Comparison of ENCODE assay signal across 8 mouse cellular contexts in genomic region chr8:70701048-70701981, GRCm38 (mm10). TPM values are rescaled to one million over a fixed set of nuclear protein-coding genes. Genes with fewer than 3 reads are reported as not detected.
DNase-seq lines count a peak whose midpoint lies in the region; ATAC-seq and TF ChIP-seq lines count a peak whose summit lies in the region.

No protein-coding gene starts in this region.

- no peak for TF ChIP-seq CTCF in ES-Bruce4 (IDR thresholded peaks at IDR 0.05; ENCODE audit: low read depth, low read length)

- H3K4me1 ChIP-seq in heart, embryonic 12.5 days (replicated peaks): peaks cover 39% of the 10 kb centered on the region
- no peaks in the 10 kb centered on the region for H3K4me1 ChIP-seq in ES-Bruce4 (ENCODE audit: control insufficient read depth, insufficient read depth, low read length)

- H3K4me2 ChIP-seq in heart, embryonic 12.5 days: peak overlapping the region; percentile 87

- DNase-seq in heart, adult 9 months (ENCODE audit: low spot score in 2 of 2): no peak
- DNase-seq in forelimb bud, embryonic 11.5 days (ENCODE audit: low read depth, low spot score): peak; percentile 14
- no peak for DNase-seq in urinary bladder, postnatal 10 days (ENCODE audit: low spot score)
- no peak for DNase-seq in ovary, adult 18-20 months (ENCODE audit: low spot score)
- no peak for DNase-seq in kidney, adult 9 months

- H3K4me3 ChIP-seq in heart, embryonic 12.5 days: peak overlapping the region; percentile 92
- H3K4me3 ChIP-seq in ES-Bruce4 (ENCODE audit: low read depth, low read length): peak overlapping the region; percentile 8; the same call in 1 of the 2 replicates

- no peak for TF ChIP-seq EP300 in ES-Bruce4 (IDR thresholded peaks at IDR 0.05; ENCODE audit: insufficient read depth, low read depth, low read length)

- TF ChIP-seq POLR2A in ES-Bruce4 (IDR thresholded peaks at IDR 0.05; ENCODE audit: insufficient read depth, low read length): no peak

- ATAC-seq in heart, embryonic 12.5 days (ENCODE audit: insufficient number of reproducible peaks, low FRiP score): no peak
- ATAC-seq in megakaryocyte-erythroid progenitor cell, adult 5-6 weeks (replicated peaks; ENCODE audit: low FRiP score, low TSS enrichment, poor library complexity, severe bottlenecking): 0 out of 2 replicates have a peak, but pooled peaks have one; percentile 0

- no peaks in the 10 kb centered on the region for H3K27me3 ChIP-seq in heart, embryonic 12.5 days (replicated peaks)
- H3K27me3 ChIP-seq in ES-Bruce4 (ENCODE audit: control insufficient read depth, insufficient read depth, low read length, poor library complexity, severe bottlenecking): no peaks in the 10 kb centered on the region

- H3K9me3 ChIP-seq in heart, embryonic 12.5 days (replicated peaks): no peaks in the 10 kb centered on the region
- no peaks in the 10 kb centered on the region for H3K9me3 ChIP-seq in ES-Bruce4 (replicated peaks; ENCODE audit: control insufficient read depth, insufficient read depth, low read length, poor library complexity, severe bottlenecking)

- peak overlapping the region; percentile 100 for H3K9ac ChIP-seq in heart, embryonic 12.5 days
- 0 out of 2 replicates have a peak overlapping the region, but pooled peaks have one; percentile 15 for H3K9ac ChIP-seq in ES-Bruce4 (ENCODE audit: low read depth, poor library complexity, severe bottlenecking)

- 49% methylated on average over 10 of the region's 10 CpGs for WGBS in heart, embryonic 12.5 days

- H3K27ac ChIP-seq in heart, embryonic 12.5 days (ENCODE audit: poor library complexity, severe bottlenecking): peak overlapping the region; percentile 99
- H3K27ac ChIP-seq in ES-Bruce4 (ENCODE audit: insufficient read depth, low read length): no peak overlapping the region

- H3K36me3 ChIP-seq in heart, embryonic 12.5 days: peaks cover 25% of the 10 kb centered on the region
- H3K36me3 ChIP-seq in ES-Bruce4 (ENCODE audit: control insufficient read depth, insufficient read depth, low read length, poor library complexity, severe bottlenecking): no peaks in the 10 kb centered on the region

RNA-seq across cellular contexts. Expression of gene Iqcn, which starts 1.9 kb away (rescaled TPM):
- 0.04 and 0.06 TPM in 2 replicates for polyA plus RNA-seq in heart, embryonic 12.5 days (2016; fragmentation: Nextera tagmentation; extraction: Ambion mirVana)
- polyA plus RNA-seq in ES-Bruce4 (2011; ENCODE audit: insufficient read depth, insufficient read length, low read depth, missing spikeins): not detected in 2 replicates
- total RNA-seq in megakaryocyte-erythroid progenitor cell, adult 5-6 weeks (2014; fragmentation: Nextera tagmentation): not detected in 2 replicates
- not detected in 2 replicates for total RNA-seq in megakaryocyte-erythroid progenitor cell, adult 5-6 weeks (2017)

RNA-seq across cellular contexts. Expression of gene Jund, which starts 2.6 kb away (rescaled TPM):
- polyA plus RNA-seq in heart, embryonic 12.5 days (2016; fragmentation: Nextera tagmentation; extraction: Ambion mirVana): 183 and 206 TPM in 2 replicates
- 56.6 and 66.4 TPM in 2 replicates for polyA plus RNA-seq in ES-Bruce4 (2011; ENCODE audit: insufficient read depth, insufficient read length, low read depth, missing spikeins)
- total RNA-seq in megakaryocyte-erythroid progenitor cell, adult 5-6 weeks (2014; fragmentation: Nextera tagmentation): 18.8 and 34.4 TPM in 2 replicates
- total RNA-seq in megakaryocyte-erythroid progenitor cell, adult 5-6 weeks (2017): 44.8 and 48.7 TPM in 2 replicates

RNA-seq across cellular contexts. Expression of gene Gm3336, which starts 17.0 kb away (rescaled TPM):
- not detected in 2 replicates for polyA plus RNA-seq in heart, embryonic 12.5 days (2016; fragmentation: Nextera tagmentation; extraction: Ambion mirVana)
- 0.99 and 2.5 TPM in 2 replicates for polyA plus RNA-seq in ES-Bruce4 (2011; ENCODE audit: insufficient read depth, insufficient read length, low read depth, missing spikeins)
- total RNA-seq in megakaryocyte-erythroid progenitor cell, adult 5-6 weeks (2014; fragmentation: Nextera tagmentation): not detected in 2 replicates
- not detected in 2 replicates for total RNA-seq in megakaryocyte-erythroid progenitor cell, adult 5-6 weeks (2017)

RNA-seq across cellular contexts. Expression of gene Pde4c, which starts 22.2 kb away (rescaled TPM):
- polyA plus RNA-seq in heart, embryonic 12.5 days (2016; fragmentation: Nextera tagmentation; extraction: Ambion mirVana): 0.05 and 0.09 TPM in 2 replicates
- polyA plus RNA-seq in ES-Bruce4 (2011; ENCODE audit: insufficient read depth, insufficient read length, low read depth, missing spikeins): 1.9 and 2.3 TPM in 2 replicates
- total RNA-seq in megakaryocyte-erythroid progenitor cell, adult 5-6 weeks (2014; fragmentation: Nextera tagmentation): 0.28 TPM in 1 of 2 replicates, not detected in the other
- not detected in 2 replicates for total RNA-seq in megakaryocyte-erythroid progenitor cell, adult 5-6 weeks (2017)

RNA-seq across cellular contexts. Expression of gene Lsm4, which starts 28.3 kb away (rescaled TPM):
- polyA plus RNA-seq in heart, embryonic 12.5 days (2016; fragmentation: Nextera tagmentation; extraction: Ambion mirVana): 289 and 301 TPM in 2 replicates
- 211 TPM in 2 replicates for polyA plus RNA-seq in ES-Bruce4 (2011; ENCODE audit: insufficient read depth, insufficient read length, low read depth, missing spikeins)
- total RNA-seq in megakaryocyte-erythroid progenitor cell, adult 5-6 weeks (2014; fragmentation: Nextera tagmentation): 286 and 287 TPM in 2 replicates
- 240 and 290 TPM in 2 replicates for total RNA-seq in megakaryocyte-erythroid progenitor cell, adult 5-6 weeks (2017)
